Mouse (Mus musculus): ENCODE results near the gene Nlgn1. TPM values are rescaled to one million over a fixed set of nuclear protein-coding genes. Genes with fewer than 3 reads are reported as not detected.

Gene Nlgn1
- polyA plus RNA-seq, 1 experiment from 2014 or later, result 1.9 TPM

DNA sequence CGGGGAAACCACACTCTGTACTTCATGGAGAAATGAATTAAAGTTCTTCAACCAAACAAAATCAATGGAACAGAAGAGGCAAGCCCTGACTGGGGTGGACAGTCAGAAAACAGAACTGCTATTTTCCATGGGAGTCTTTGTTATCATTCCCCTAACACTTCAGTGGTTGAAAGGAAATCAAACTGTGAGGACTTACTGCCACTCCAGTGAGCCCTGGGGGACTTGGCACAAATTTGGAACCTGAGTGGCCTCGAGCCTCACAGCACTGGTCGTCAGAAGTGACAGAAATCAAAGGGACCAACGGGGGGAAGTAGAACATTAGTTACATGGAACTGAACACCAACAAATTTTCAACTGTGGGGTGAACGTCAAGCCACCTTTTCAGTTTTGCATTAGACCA lies 34.4 kb downstream of the Nlgn1 start:
- Histone ChIP-seq H3K9me3 (replicated peaks) (no peaks in the 10 kb centered on the region), H3K36me3 (no peaks in the 10 kb centered on the region), H3K27me3 (no peaks in the 10 kb centered on the region), H3K27ac (replicated peaks) (no peak overlapping the region), H3K4me2 (replicated peaks) (no peak overlapping the region), H3K9ac (no peak overlapping the region), H3K4me3 (replicated peaks) (no peak overlapping the region), H3K4me1 (no peaks in the 10 kb centered on the region)
- 34% methylated on average over 5 of the region's 5 CpGs for WGBS
- ATAC-seq (ENCODE audit: insufficient number of reproducible peaks, low FRiP score, low TSS enrichment, low read depth), result no peak

DNA sequence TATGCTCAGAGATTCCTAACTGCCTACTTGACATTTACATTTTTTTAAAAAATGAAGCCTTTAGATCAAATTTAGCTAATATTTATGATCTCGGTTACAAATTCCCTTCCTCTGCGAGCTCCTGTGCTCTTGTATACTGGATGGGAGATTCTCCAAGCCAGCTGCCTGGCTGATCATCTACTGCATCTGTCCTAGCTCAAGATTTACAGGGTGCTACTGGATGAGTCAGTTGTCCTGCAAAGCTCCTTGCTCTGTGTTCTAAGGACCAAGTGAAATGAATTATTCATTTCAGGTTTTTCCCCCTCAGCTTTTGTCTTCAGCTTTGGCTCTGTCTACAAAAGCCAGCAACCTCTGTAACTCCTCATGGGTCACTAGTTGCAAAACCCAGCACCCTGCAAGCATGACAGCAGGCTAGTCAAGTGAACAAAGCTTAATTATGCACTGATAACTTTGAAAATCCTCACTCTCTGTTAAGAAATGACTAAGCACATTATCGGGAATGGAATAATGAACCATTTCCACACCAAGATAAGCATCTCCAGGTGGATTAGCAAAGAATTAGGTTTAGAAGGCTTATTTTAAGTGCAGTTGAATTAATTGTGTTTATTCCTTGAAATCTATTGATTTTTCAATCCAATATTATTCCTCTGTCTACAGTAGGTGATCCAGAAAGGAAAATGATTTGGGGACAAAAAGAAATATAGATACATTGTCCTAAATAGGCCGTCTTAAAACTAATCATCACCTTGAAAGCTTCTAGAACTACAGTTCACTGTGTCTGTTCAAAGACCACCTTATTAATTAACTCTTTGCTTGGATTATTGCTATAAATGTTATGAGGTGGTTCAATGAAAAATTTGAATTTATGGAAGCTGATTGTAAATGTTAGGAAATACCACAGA lies 61.1 kb downstream of the Nlgn1 start:
- no peaks in the 10 kb centered on the region for H3K9me3 ChIP-seq (replicated peaks)
- no peaks in the 10 kb centered on the region for H3K36me3 ChIP-seq
- no peak overlapping the region for H3K9ac ChIP-seq
- no peaks in the 10 kb centered on the region for H3K4me1 ChIP-seq
- H3K27ac ChIP-seq (replicated peaks), result no peak overlapping the region
- ATAC-seq (ENCODE audit: insufficient number of reproducible peaks, low FRiP score, low TSS enrichment, low read depth), result no peak
- 69% methylated on average over 4 of the region's 4 CpGs for WGBS
- H3K4me2 ChIP-seq (replicated peaks), result no peak overlapping the region
- H3K4me3 ChIP-seq (replicated peaks), result no peak overlapping the region
- no peaks in the 10 kb centered on the region for H3K27me3 ChIP-seq

DNA sequence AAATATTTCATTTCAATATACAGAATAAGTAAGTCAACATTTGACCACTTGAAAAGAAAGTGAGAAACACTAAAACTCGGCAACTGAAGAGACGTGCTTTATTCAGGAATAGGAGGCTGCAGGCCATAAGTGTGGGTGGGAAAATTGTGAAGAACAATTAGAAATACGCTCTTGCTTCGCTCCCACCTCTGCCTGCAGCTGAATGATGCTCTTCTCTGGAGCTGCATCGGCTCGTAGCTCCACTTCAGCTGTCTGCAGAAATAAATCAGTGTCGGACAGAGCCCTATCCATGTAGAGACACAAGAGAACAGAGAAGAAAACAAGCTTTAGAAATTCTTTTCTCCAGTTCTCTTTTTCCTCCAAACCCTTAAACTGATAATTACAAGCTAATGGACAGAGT lies 85.7 kb downstream of the Nlgn1 start:
- H3K9ac ChIP-seq, result no peak overlapping the region
- no peaks in the 10 kb centered on the region for H3K36me3 ChIP-seq
- no peak for ATAC-seq (ENCODE audit: insufficient number of reproducible peaks, low FRiP score, low TSS enrichment, low read depth)
- no peaks in the 10 kb centered on the region for H3K9me3 ChIP-seq (replicated peaks)
- H3K27me3 ChIP-seq, result no peaks in the 10 kb centered on the region
- H3K4me3 ChIP-seq (replicated peaks), result no peak overlapping the region
- WGBS, result 80% methylated on average over 7 of the region's 7 CpGs
- H3K4me2 ChIP-seq (replicated peaks), result no peak overlapping the region
- no peak overlapping the region for H3K27ac ChIP-seq (replicated peaks)
- no peaks in the 10 kb centered on the region for H3K4me1 ChIP-seq

DNA sequence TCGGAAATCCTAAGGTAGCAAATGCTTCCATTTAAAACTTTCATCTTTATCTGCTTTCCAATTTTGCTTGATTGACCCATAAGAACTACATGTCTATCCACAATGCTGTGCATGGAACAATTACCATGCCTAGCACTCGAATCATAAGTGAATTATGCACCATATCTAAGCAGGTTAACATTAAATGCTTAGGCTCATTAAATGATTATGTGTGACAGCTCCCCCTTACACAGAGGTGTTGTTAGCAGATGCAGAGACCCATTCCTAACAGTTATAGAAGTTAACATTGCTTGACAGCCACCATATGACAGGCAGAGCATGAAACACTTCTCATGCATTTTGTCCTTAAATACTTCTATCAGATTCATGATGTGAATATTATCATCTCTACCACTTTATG lies 89.0 kb downstream of the Nlgn1 start:
- ATAC-seq (ENCODE audit: insufficient number of reproducible peaks, low FRiP score, low TSS enrichment, low read depth), result no peak
- no peaks in the 10 kb centered on the region for H3K27me3 ChIP-seq
- H3K27ac ChIP-seq (replicated peaks), result no peak overlapping the region
- no peaks in the 10 kb centered on the region for H3K4me1 ChIP-seq
- 54% methylated on average over 2 of the region's 2 CpGs for WGBS
- no peaks in the 10 kb centered on the region for H3K36me3 ChIP-seq
- H3K9me3 ChIP-seq (replicated peaks), result no peaks in the 10 kb centered on the region
- no peak overlapping the region for H3K9ac ChIP-seq
- H3K4me3 ChIP-seq (replicated peaks), result no peak overlapping the region
- H3K4me2 ChIP-seq (replicated peaks), result no peak overlapping the region

DNA sequence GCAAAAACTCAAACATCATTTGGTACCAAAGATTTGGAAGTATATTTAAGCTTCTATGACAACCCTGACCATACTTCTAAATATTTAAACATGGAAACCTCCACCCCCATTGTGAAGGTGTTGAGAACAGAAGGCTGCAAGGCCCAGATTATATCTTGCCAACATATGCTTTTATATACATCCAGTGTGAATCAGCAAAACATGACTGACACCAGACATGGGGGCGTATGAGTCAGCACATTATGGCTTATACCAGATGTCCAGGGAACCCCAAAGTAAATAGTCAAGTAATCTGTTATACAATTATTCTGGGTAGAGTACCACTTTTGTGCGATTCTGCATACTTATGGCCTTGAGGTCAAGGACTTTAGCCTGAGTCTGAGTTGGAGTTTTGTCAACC lies 102.3 kb downstream of the Nlgn1 start:
- Histone ChIP-seq H3K36me3 (no peaks in the 10 kb centered on the region), H3K4me3 (replicated peaks) (no peak overlapping the region), H3K4me1 (no peaks in the 10 kb centered on the region), H3K27ac (replicated peaks) (no peak overlapping the region), H3K27me3 (no peaks in the 10 kb centered on the region), H3K9me3 (replicated peaks) (no peaks in the 10 kb centered on the region), H3K9ac (no peak overlapping the region), H3K4me2 (replicated peaks) (no peak overlapping the region)
- no peak for ATAC-seq (ENCODE audit: insufficient number of reproducible peaks, low FRiP score, low TSS enrichment, low read depth)
- WGBS, result 84% methylated on average over 2 of the region's 2 CpGs

DNA sequence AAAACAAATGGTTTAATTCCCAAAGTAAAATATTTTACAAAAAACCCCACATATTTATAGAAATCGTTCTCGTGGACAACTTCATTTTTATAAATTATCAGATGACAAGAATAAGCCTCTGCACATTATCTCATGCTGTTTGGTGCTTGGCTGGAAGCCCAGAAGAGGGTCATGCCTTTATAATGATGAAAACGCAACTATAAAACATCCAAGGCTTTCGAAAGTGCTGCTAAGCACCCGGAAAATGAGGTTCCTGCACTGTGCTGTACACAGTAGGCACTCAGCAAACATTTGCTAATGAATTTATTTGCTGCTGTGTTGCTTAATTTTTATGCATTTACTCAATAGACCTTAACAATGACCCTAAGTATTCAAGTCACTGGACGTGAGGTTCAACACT lies 103.4 kb downstream of the Nlgn1 start:
- no peaks in the 10 kb centered on the region for H3K27me3 ChIP-seq
- no peaks in the 10 kb centered on the region for H3K36me3 ChIP-seq
- H3K4me1 ChIP-seq, result no peaks in the 10 kb centered on the region
- no peak overlapping the region for H3K9ac ChIP-seq
- H3K4me2 ChIP-seq (replicated peaks), result no peak overlapping the region
- WGBS, result 42% methylated on average over 6 of the region's 6 CpGs
- no peak for ATAC-seq (ENCODE audit: insufficient number of reproducible peaks, low FRiP score, low TSS enrichment, low read depth)
- H3K4me3 ChIP-seq (replicated peaks), result no peak overlapping the region
- no peaks in the 10 kb centered on the region for H3K9me3 ChIP-seq (replicated peaks)
- no peak overlapping the region for H3K27ac ChIP-seq (replicated peaks)

DNA sequence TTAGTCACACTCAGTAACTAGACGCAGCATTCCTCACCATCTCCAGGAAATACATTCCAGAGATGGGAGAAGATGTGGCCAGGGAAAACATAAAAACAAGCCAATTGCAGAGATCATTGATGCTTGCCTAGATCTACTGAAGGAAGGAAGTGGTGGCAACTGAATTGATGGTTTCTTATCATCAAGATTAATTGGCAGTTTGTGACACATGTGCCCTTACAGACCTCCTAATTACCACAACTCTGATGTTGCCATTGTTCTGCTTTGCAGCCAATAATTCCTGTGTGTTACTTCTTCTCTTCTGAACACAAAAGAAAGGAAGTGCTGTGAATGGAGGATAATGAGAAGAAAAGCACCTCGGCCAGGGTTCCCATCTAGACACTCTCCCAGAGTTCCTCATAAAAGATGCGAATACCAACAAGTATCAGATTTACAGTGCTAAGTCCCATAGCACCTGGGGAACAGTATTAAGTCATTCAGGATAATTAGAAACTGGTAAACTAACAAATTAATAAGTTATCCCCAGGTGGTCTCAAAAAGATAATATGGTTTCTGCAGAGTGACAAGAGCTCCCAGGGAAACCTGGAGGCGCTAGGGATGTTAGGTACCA lies 104.0 kb downstream of the Nlgn1 start:
- H3K9ac ChIP-seq, result no peak overlapping the region
- H3K4me2 ChIP-seq (replicated peaks), result no peak overlapping the region
- no peak for ATAC-seq (ENCODE audit: insufficient number of reproducible peaks, low FRiP score, low TSS enrichment, low read depth)
- 64% methylated on average over 4 of the region's 4 CpGs for WGBS
- no peaks in the 10 kb centered on the region for H3K27me3 ChIP-seq
- H3K4me3 ChIP-seq (replicated peaks), result no peak overlapping the region
- no peaks in the 10 kb centered on the region for H3K9me3 ChIP-seq (replicated peaks)
- H3K36me3 ChIP-seq, result no peaks in the 10 kb centered on the region
- no peak overlapping the region for H3K27ac ChIP-seq (replicated peaks)
- no peaks in the 10 kb centered on the region for H3K4me1 ChIP-seq

DNA sequence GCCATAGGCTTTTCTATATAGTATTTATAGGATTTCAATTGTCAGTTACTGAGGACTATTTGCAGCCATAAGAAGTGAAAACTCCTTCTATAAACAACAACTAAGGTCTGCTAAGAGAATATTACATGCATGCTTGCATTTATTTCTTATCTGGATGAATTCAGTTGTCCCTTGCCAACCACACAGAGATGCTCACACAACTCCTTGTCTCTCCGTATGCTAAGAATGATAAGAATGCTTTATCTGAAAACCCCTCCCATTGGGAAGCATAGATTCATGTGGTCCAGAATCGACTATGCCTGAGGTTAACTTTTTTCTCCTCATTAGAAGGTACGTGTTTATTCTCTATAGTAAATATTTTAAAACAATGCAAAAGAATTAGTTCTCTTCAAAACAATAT lies 108.8 kb downstream of the Nlgn1 start:
- WGBS, result 78% methylated on average over 3 of the region's 3 CpGs
- no peak for ATAC-seq (ENCODE audit: insufficient number of reproducible peaks, low FRiP score, low TSS enrichment, low read depth)
- Histone ChIP-seq H3K36me3 (no peaks in the 10 kb centered on the region), H3K4me3 (replicated peaks) (no peak overlapping the region), H3K4me1 (no peaks in the 10 kb centered on the region), H3K27ac (replicated peaks) (no peak overlapping the region), H3K9ac (no peak overlapping the region), H3K27me3 (no peaks in the 10 kb centered on the region), H3K9me3 (replicated peaks) (no peaks in the 10 kb centered on the region), H3K4me2 (replicated peaks) (no peak overlapping the region)

DNA sequence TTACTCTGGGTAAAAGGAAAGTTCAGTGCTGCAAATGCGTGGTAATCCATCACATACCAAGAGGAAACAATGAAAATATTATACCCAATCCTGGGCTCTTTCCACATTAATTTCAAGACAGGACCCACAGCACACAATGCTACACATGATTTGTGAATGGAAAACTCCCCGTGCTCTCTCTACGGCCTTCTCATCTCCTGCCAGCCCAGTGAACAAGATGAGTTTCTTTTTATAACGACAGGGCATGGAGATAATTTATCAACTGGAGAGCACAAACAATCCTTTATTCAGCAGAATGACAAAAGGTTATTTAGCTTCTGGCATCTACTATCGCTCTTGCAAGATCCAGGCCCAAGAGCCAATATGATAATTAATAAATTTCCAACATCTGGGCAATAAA lies 116.0 kb downstream of the Nlgn1 start:
- H3K9ac ChIP-seq, result no peak overlapping the region

DNA sequence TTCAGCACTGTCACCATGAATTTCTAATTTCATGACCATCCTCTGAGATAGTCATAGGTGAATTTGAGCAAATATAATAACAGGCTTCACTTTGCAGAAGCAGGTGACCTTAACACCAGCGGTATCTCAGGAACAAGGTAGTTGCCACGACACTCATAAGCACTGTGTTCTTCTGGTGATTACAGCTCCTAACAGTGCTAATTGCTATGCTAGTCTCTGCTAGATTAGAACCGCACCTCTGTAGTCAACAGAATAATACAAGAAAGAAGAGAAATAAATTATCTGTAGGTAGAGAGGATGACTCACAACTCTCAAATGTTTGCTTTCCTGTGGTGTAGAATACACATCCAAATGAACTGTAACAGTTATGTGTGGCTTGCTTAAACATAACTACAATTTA lies 129.6 kb downstream of the Nlgn1 start:
- no peak for ATAC-seq (ENCODE audit: insufficient number of reproducible peaks, low FRiP score, low TSS enrichment, low read depth)
- Histone ChIP-seq H3K27ac (replicated peaks) (no peak overlapping the region), H3K9me3 (replicated peaks) (no peaks in the 10 kb centered on the region), H3K9ac (no peak overlapping the region), H3K4me1 (no peaks in the 10 kb centered on the region), H3K4me2 (replicated peaks) (no peak overlapping the region), H3K36me3 (no peaks in the 10 kb centered on the region), H3K27me3 (no peaks in the 10 kb centered on the region), H3K4me3 (replicated peaks) (no peak overlapping the region)
- 90% methylated on average over 3 of the region's 3 CpGs for WGBS

More for the DNA sequence above, 116.0 kb downstream of the Nlgn1 start:
- Histone ChIP-seq H3K36me3 (no peaks in the 10 kb centered on the region), H3K4me1 (no peaks in the 10 kb centered on the region), H3K27ac (replicated peaks) (no peak overlapping the region), H3K9me3 (replicated peaks) (no peaks in the 10 kb centered on the region), H3K27me3 (no peaks in the 10 kb centered on the region), H3K4me3 (replicated peaks) (no peak overlapping the region), H3K4me2 (replicated peaks) (no peak overlapping the region)
- ATAC-seq (ENCODE audit: insufficient number of reproducible peaks, low FRiP score, low TSS enrichment, low read depth), result no peak
- 74% methylated on average over 5 of the region's 5 CpGs for WGBS

DNA sequence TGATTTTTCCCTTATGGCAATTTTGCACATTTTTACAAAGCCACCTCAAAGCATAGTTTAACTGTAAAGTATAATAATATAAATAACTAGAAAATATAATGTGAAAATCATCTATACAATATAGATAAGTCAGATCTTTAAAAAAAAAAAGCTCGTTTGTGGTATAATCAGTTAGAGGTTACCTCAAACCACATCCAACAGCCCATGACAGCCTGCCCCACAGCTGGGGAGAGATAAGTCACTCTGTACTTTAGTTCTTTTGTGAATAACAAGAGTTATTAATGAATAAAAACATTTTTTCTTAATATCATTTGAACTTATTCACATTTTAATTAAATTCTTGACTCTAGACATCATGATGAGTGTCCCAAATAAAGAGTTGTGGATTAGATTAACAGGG lies 130.8 kb downstream of the Nlgn1 start:
- H3K36me3 ChIP-seq, result no peaks in the 10 kb centered on the region
- H3K9ac ChIP-seq, result no peak overlapping the region
- no peaks in the 10 kb centered on the region for H3K27me3 ChIP-seq
- no peak overlapping the region for H3K27ac ChIP-seq (replicated peaks)
- no peaks in the 10 kb centered on the region for H3K4me1 ChIP-seq
- ATAC-seq (ENCODE audit: insufficient number of reproducible peaks, low FRiP score, low TSS enrichment, low read depth), result no peak
- no peak overlapping the region for H3K4me3 ChIP-seq (replicated peaks)
- WGBS, result 45% methylated on average over 1 of the region's 1 CpGs
- no peak overlapping the region for H3K4me2 ChIP-seq (replicated peaks)
- no peaks in the 10 kb centered on the region for H3K9me3 ChIP-seq (replicated peaks)

DNA sequence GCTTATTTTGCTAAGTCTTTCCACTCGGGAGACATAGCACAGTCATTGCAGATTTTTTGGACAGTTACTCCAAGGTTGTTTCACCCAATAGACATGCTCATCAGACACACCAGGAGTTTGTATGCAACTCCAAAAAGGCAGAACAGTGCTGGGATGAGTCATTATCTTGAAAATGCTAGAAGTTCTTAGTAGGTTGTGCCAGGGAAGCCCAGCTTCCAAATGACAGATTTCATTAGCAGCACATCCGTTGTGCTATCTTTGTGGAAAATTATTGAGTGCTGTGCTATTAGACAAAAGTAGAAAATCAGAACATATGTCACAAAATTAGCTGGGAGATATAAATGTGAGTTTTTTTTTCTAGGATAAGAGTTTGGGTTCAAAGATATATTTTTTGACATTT lies 137.3 kb downstream of the Nlgn1 start:
- no peak for ATAC-seq (ENCODE audit: insufficient number of reproducible peaks, low FRiP score, low TSS enrichment, low read depth)
- 73% methylated on average over 2 of the region's 2 CpGs for WGBS
- Histone ChIP-seq H3K4me3 (replicated peaks) (no peak overlapping the region), H3K36me3 (no peaks in the 10 kb centered on the region), H3K27me3 (no peaks in the 10 kb centered on the region), H3K27ac (replicated peaks) (no peak overlapping the region), H3K9me3 (replicated peaks) (no peaks in the 10 kb centered on the region), H3K9ac (no peak overlapping the region), H3K4me2 (replicated peaks) (no peak overlapping the region), H3K4me1 (no peaks in the 10 kb centered on the region)
